Mouse (Mus musculus): ENCODE data around the gene Slc30a4. TPM values are rescaled to one million over a fixed set of nuclear protein-coding genes. Genes with fewer than 3 reads are reported as not detected.
A peak's percentile ranks its signal among the peaks of the same experiment; 100 is the strongest.

Gene Slc30a4
- total RNA-seq (2021) = 1 to 10 TPM; 7.4 to 7.7 TPM
- long read RNA-seq, experiment 1, full-length matches to known transcripts = 1 of 2 reads
- long read RNA-seq, experiment 1, partial matches to known transcripts = 0 of 2 reads
- long read RNA-seq, experiment 1, other reads (novel, unspliced or antisense) = 1 of 2 reads
- long read RNA-seq, experiment 2, partial matches to known transcripts = 0 of 1 reads
- long read RNA-seq, experiment 2, other reads (novel, unspliced or antisense) = 1 of 1 reads

- peak; percentile 79 to 85 for DNase-seq
Measured at GRCm38 (mm10) chr2:122702181-122703036, at the start of gene Slc30a4. Gene Slc30a4, minus strand, starts transcription at chr2:122702663.

- peak; percentile 25 to 51 for DNase-seq
Measured at GRCm38 (mm10) chr2:122746461-122746860, 44.0 kb upstream of the Slc30a4 start.

GRCm38 (mm10) chr2:122739023-122739422 is 36.6 kb upstream of the Slc30a4 start:
- peak in 1 of 2 experiments; percentile 10 for DNase-seq

GRCm38 (mm10) chr2:122737894-122738830 is 35.7 kb upstream of the Slc30a4 start, which contains the start of gene Bloc1s6:
Gene Bloc1s6, plus strand, starts transcription at chr2:122738503.
- DNase-seq = peak; percentile 91 to 96

- no peak for DNase-seq
Measured at GRCm38 (mm10) chr2:122731456-122731855, 29.0 kb upstream of the Slc30a4 start.

- peak in 1 of 2 experiments; percentile 58 for DNase-seq
Measured at GRCm38 (mm10) chr2:122725604-122726003, 23.1 kb upstream of the Slc30a4 start.

- DNase-seq = no peak
Measured at GRCm38 (mm10) chr2:122720564-122720963, 18.1 kb upstream of the Slc30a4 start.

- no peak for DNase-seq
Measured at GRCm38 (mm10) chr2:122719232-122719631, 16.8 kb upstream of the Slc30a4 start.

- DNase-seq = peak in 1 of 2 experiments; percentile 11
Measured at GRCm38 (mm10) chr2:122716301-122716842, 13.9 kb upstream of the Slc30a4 start.

- DNase-seq = no peak
Measured at GRCm38 (mm10) chr2:122715148-122715692, 12.8 kb upstream of the Slc30a4 start.

GRCm38 (mm10) chr2:122712848-122713247 is 10.4 kb upstream of the Slc30a4 start:
- DNase-seq = no peak

- no peak for DNase-seq
Measured at GRCm38 (mm10) chr2:122711911-122712310, 9.4 kb upstream of the Slc30a4 start.

- DNase-seq = no peak
Measured at GRCm38 (mm10) chr2:122709156-122709555, 6.7 kb upstream of the Slc30a4 start.

- no peak for DNase-seq
Measured at GRCm38 (mm10) chr2:122708080-122708479, 5.6 kb upstream of the Slc30a4 start.

- no peak for DNase-seq
Measured at GRCm38 (mm10) chr2:122704572-122704971, 2.1 kb upstream of the Slc30a4 start.

GRCm38 (mm10) chr2:122701871-122702180 is 637 bp downstream of the Slc30a4 start:
- DNase-seq = peak in 1 of 2 experiments; percentile 28

- no peak for DNase-seq
Measured at GRCm38 (mm10) chr2:122701012-122701411, 1.5 kb downstream of the Slc30a4 start.

- no peak for DNase-seq
Measured at GRCm38 (mm10) chr2:122697526-122697925, 4.9 kb downstream of the Slc30a4 start.

GRCm38 (mm10) chr2:122686665-122687064 is 15.8 kb downstream of the Slc30a4 start:
- DNase-seq = no peak

GRCm38 (mm10) chr2:122683641-122684040 is 18.8 kb downstream of the Slc30a4 start:
- DNase-seq = no peak

- no peak for DNase-seq
Measured at GRCm38 (mm10) chr2:122682520-122682919, 19.9 kb downstream of the Slc30a4 start.
